Mouse (Mus musculus) CD4-positive helper T cell, adult 2 months (primary cell): ENCODE data around the gene Bora.

Source experiments
- DNase-seq: peaks from one replicate; pipeline ENCODE4 v3.0.0-alpha.2; 2012; ENCODE audit warnings: low read depth, missing footprints, low spot score

Gene Bora

DNA sequence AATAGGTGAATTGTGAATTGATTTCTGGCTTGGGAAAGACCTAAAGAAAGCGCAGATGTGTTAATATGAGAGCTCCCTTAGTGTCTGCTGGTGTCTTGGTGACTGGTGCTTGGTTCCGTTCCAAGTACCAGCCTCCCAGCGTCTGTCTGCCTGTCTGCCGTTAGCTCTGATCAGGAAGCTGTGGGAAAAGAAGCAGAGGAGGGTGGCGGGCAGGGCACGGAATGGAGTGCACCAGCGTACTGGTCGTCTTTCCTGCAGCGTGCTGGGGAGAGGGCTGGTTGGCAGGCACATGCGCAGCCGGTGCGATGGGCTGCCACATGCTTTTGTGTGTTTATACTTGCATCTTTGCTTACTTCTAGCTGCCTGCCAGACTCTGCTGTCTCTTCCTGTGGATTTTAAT is 14.6 kb downstream of the Bora start:
- no peak for DNase-seq

DNA sequence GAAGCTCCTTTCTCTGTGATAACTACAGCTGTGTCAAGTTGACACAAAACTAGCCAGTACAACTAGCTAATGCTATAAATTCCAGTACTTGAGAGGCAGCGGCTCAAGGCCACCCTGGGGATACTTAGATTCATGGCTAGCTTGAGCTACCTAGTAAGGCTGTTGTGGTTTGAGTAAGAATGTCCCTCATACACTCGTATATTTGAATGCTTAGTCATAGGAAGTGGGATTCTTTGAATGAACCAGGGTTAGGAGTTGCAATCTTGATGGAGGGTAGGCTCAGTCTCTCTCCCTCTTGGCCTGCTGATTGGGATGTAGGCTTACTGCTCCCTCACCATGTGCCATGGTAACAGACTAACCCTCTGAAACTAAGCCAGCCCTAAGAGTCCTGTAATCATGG is 17.1 kb downstream of the Bora start:
- no peak for DNase-seq

GRCm38 (mm10) chr14:99071146-99071545 is 25.1 kb downstream of the Bora start:
- DNase-seq = no peak

GRCm38 (mm10) chr14:99088947-99089346 is 42.9 kb downstream of the Bora start:
- no peak for DNase-seq

DNA sequence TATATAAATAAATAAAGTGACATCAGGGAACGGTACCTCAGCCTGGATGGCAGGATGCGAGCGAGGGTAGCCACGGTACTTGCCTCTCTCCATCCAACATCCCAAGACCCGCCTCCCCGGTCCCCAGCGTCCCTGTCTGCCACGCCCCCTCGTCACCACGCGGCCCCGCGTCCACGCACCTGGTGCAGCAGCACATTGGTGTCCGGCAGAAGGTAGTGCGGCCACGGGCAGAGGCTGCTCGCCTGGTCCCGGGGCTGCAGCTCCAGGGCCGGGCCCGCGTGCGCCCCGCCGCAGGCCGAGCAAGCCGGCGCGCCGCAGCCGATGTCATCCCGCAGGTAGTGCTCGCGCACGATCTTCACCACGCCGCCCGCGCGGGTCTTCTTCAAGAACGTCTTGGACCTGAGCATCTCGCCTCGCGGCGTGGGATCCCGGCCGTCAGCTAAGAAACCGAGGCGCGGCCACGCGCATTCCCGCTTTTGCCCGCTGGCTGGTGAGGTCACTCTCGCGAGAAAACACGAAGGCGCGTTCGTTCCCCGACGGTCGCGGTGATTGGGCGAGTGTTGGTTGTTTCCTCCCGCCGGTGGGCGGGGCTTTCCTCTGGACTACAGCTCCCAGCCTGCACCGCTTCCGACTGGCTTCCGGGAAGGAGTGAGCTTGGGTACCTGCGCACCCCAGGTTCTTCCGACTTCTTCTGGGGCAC is 53.4 kb downstream of the Bora start, which contains the start of the genes Pibf1 and Dis3:
Gene Pibf1, plus strand, starts transcription at position 158 of the 700 bp plus-strand sequence.
Gene Dis3, minus strand, starts transcription at position 504 of the 700 bp plus-strand sequence.
- DNase-seq = peak; percentile 98

GRCm38 (mm10) chr14:99099967-99100587 is 54.1 kb downstream of the Bora start:
- DNase-seq = no peak

- no peak for DNase-seq
Measured at GRCm38 (mm10) chr14:99103050-99103449, 57.0 kb downstream of the Bora start.

DNA sequence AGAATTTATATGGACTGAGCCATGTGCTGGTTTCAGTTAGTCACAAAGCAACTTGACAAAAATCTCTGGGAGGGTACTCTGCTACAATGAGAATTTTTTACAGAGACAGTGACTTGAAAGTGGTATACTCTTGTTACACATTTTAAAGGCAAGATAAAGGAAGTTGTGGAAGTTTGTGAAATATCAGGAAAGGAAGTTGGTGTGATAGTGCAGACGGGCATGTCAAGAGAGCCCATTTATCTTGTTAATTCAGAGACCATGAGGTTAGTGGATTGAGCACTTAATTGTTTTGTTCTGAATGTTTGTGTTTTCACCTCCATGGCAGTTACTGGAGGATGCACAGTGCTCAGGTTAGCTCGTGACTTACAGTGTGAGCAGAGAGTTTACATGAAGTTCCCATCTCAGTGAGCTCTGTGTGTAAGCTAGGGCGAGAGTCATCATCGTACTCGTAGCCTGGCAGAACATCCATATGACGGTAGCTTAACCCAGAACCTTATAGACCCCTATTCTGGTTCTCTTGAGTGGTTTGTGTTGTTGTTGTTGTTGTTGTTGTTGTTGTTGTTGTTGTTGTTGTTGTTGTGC is 58.6 kb downstream of the Bora start:
- DNase-seq = no peak

- no peak for DNase-seq
Measured at GRCm38 (mm10) chr14:99106671-99107070, 60.6 kb downstream of the Bora start.

GRCm38 (mm10) chr14:99107631-99108187 is 61.7 kb downstream of the Bora start:
- DNase-seq = no peak

DNA sequence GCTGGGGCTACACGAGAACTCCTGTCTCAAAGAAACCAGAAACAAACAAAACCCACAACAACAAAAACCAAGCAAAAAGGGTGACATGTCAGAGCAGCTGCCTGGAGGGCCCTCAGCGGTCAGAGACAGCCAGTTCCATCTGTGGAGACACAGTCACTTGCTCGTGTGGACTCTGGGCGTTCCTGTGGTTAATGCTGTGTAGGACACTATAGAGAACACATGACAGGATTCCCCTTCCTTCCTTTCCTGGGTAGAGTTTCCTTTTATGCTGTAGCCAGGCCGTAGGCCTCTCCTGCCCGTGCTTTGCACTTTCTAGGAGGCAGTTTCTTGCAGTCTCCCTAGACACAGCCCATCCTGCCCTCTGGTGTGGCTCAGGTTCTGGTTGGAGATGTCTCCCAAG is 62.7 kb downstream of the Bora start:
- no peak for DNase-seq

GRCm38 (mm10) chr14:99117576-99117975 is 71.6 kb downstream of the Bora start:
- no peak for DNase-seq

DNA sequence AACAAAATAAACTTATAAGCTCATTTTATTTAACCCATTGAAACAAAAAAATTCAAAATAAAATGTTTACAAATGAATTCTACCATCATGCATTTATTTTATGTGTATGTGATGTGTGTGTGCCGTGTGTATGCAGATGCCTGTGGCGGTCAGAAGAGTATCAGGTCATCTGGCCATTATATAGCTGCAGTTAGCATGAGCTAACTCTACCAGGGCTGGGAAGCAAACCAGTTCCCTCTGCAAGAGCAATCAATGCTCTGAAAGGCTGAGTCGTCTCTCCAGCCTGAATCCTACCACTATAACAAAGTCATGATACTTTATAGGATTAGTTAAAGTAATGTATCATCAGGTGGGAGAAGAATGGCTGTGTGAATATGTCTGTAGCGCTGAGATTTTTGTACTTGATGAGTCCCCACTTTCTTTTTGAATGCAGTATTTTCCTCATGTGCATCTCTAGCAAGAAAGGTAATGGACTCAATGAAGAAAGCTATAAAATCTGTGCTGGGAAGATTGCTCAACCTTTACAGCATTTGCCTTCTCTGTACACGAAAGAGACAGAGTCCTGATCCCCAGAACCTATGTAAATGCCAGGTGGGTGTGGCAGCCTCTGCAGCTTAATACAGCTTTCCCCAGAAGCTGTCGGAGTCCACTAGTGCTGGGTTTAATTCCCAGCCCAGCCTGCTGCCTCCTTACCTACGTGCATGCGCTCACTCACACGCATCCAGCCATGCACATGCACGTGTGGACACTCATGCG is 75.7 kb downstream of the Bora start:
- no peak for DNase-seq

GRCm38 (mm10) chr14:99124076-99124475 is 78.1 kb downstream of the Bora start:
- no peak for DNase-seq
